Mouse (Mus musculus) ES-Bruce4 (cell line): ENCODE results near the gene Saysd1.

Experiments
- CTCF ChIP-seq: IDR thresholded peaks from one replicate; pipeline ENCODE4 v1.8.1; 2011; ENCODE audit warnings: low read depth, low read length
- EP300 ChIP-seq: IDR thresholded peaks from 2 replicates; pipeline ENCODE4 v1.6.1; 2011; ENCODE audit warnings: low read depth, low read length; ENCODE audit not compliant: insufficient read depth

DNA sequence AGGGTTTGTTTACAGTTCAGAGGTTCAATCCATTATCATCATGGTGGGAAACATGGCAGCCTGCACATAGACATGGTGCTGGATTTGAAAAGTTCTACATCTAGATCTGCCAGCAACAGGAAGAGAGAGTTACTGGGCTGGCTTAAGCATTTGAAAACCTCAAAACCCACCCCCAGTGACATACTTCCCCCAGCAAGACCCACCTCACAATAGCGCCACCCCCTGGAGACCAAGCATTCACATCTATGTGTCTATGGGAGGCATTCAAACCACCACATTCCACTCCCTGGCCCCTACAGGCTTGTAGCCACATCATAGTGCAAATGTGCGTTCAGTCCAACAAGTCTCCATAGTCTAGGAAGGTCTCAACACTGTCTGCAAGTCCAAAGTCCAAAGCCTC is 70.0 kb downstream of the Saysd1 start:
- peak; percentile 39 for TF ChIP-seq CTCF
- TF ChIP-seq EP300: no peak
